Mouse (Mus musculus): Measurements from ENCODE around the gene Hmgb2.
"Not testable (repeated sequence)": the region's sequence is repeated elsewhere in the genome, so short reads cannot be mapped to it uniquely, and the experiment has no call there.

The Hmgb2 gene

DNA sequence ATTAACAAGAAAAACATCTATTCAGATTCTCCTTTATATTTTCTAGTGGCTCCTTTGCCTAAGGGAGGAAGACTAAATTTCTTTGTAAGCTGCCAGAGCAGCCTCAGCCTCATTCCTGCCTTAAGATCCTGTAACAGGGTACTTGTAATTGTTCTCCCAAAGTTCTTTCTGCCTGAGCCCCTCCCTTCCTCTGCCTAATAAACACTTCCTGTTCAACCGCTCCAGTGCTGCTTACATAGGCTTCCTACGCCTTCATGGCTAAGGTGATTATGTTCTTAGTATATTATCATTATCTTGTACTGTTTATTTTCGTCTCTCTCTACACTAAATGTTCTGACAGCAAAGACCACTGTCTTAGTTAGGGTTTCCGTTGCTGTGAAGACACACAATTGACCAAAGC is 3.0 kb upstream of the Hmgb2 start:
- in situ Hi-C loops (cut with MboI), result loop anchor here (10.0 kb wide), 1 partner anchor 146 kb away; the partner anchor contains the start of gene Galnt7

DNA sequence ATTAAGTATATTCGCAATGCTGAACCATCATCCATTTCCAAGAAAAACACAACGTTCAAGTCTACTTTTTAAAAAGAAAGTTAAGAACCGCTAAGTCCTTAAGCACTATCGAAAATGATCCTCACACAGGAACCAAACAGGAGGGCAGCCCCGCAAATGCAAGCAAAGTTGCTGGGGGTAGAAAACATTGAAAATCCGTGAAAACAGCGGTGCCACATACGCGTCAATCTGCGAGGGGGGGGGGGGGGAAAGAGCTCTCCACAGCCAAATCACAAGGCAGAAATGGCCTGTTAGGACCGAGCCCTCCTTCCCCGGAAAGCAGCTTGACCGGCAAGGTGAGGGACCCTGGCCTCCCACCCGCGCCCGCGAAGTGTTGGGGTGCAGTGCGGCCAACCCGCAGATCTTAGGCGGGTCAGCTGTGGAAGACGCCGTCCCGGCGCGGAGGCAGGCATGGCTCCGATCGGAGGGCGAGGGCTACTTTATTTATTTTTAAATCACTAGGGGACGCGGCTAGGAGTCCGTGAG is 854 bp upstream of the Hmgb2 start:
- in situ Hi-C loops (cut with MboI), result no loop called here

DNA sequence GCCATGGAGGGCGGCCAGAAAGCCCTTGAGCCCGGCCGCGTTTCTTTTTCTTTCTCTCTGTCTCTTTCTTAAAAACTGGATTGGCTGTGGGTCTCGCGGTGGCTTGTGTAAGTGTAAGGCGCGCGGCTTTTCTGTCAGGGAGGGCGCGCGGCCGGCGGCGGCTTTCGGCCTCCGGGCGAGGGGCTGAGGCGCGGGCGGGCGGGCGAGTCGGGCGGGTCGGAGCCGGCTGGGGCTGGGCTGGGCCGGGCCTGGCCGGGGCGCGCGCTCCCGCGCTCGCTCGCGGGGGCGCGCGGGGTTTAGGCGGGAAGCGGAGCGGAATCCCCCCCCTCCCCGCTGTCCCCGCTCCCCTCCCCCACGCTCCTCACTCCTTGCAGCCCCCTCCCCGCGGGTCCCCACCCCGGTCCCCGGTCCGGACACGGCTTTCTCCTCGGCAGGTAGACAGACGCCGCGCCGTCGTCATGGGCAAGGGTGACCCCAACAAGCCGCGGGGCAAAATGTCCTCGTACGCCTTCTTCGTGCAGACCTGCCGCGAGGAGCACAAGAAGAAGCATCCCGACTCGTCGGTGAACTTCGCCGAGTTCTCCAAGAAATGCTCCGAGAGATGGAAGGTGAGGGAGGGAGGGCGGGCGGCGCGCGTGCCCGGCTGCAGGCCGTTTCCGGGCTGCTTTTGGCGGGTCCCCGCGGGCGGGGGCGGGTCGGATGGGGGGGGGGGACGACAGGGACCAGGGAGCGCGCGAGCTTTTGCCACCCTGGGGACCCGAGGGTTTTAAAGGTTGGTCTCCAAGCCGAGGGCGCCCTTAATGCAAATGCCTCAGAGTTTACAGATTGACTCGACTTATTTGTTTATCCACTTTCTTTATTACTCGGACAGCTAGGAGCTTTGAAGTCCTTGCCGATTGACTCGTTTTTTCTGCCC is 692 bp downstream of the Hmgb2 start:
- in situ Hi-C loops (cut with MboI), result no loop called here

DNA sequence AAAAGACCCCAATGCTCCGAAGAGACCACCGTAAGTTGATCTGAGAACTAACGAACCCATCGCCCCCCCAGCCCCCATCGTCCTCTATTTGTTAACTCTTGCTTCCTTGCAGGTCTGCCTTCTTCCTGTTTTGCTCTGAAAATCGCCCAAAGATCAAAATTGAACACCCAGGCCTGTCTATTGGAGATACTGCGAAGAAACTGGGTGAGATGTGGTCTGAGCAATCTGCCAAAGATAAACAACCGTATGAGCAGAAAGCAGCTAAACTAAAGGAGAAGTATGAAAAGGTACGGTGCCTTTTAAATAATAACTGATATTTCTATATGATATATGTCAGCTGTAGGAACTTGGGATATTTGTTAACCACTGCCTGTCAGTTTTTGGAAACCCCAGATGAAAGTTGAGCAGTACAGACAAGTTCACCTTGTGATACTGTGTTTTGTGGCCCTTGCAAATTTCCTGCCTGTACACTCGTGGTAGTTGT is 1.5 kb downstream of the Hmgb2 start:
- in situ Hi-C loops (cut with MboI), result not testable (repeated sequence)

DNA sequence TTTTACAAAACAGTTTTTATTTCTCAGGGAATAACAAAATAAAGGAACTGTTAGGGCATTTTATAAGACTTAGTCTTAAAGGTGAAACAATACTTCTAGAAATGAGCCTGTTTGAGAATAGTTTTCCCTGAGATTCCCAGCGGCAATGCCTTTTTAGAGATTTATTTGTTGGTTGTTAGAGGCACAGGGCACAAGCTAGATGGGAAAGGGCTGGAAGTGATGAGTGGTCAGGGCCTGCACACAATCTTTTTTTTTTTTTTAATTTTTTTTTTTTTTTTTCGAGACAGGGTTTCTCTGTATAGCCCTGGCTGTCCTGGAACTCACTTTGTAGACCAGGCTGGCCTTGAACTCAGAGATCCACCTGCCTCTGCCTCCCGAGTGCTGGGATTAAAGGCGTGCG is 5.0 kb downstream of the Hmgb2 start:
- in situ Hi-C loops (cut with MboI), result not testable (repeated sequence)

DNA sequence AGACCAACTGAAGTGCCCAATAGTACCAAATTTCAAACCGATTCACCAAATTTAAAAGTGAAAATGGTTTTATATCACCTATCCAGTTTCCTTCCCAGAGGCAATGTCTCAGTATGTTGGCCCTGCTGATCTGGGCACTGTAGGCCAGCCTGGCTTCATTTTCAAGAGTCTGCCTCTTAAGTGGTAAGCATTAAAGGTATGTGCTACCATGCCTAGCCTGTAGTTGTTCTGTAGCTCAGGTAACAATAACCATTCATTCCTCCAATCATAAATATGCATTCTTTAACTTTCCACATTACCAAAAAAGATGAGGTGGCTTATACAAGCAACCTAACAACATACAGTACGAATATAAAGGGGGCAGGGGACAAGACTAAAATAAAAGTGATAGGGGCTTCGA is 6.0 kb downstream of the Hmgb2 start:
- in situ Hi-C loops (cut with MboI), result no loop called here

DNA sequence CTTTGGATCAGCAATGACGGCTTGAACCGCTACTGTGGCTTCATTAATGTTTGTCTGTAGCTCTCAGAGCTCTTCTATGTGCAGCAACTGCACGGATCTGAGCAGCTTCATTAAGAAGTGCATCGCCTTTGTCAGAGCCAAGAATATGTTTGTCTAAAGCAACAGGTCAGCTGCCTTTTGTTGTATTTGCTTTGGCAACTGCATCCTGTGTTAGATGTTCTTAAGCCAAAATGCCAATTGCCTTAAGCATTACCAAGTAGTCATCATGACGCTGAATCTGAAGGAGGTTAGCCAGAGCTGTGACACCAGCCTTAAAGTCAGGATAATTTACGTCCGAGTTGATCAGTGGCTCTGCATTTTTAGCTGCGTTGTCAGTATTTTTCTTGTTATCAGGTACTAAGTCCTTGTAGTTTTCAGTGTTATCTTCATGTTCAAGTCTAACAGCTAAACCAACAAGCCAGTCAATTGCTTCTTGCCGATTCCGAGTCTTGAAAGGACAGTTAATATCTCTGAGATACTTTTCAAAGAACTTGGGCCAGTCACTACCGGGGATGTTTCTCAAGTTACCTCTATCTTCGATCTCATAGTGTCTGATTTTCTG is 8.6 kb downstream of the Hmgb2 start:
- in situ Hi-C loops (cut with MboI), result no loop called here

DNA sequence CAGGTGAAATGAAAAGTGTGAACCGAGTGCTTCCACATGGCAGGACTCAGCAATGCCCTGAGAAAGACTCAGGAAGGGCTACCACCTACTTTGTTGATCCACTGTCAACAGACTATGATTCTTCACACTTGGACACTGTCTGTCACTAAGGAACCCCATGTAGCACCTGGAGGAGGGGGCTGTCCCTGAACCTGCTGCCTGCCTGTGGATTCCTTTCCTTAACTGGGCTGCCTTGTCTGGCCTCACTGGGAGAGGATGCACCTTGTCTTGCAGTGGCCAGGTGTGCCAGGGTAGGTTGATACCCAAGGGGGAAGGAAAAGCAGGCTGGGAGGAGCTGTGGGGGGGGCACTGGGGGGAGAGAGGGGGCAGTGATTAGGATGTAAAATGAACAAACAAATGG is 16.3 kb downstream of the Hmgb2 start:
- in situ Hi-C loops (cut with MboI), result no loop called here

DNA sequence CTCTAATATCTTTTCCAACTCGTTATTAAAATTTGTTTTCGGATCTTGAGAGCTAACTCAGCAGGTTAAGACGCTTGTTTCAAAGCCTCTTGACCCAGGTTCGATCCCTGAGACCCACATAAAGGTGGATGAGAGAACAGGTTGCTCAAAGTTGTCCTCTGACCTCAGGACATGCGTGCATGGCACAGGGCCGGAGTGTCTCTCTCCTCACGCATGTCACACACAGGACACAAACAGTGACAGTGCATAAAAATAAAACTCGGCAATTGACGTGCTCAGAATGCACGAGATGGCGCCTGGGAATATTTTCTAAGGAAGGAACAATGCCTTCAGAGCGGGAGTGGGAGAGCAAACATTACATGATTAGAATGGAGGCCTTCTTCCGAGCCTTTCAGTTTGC is 18.5 kb downstream of the Hmgb2 start:
- in situ Hi-C loops (cut with MboI), result loop anchor here (10.0 kb wide), 2 partner anchors 95 to 265 kb away; no protein-coding TSS in a partner anchor

DNA sequence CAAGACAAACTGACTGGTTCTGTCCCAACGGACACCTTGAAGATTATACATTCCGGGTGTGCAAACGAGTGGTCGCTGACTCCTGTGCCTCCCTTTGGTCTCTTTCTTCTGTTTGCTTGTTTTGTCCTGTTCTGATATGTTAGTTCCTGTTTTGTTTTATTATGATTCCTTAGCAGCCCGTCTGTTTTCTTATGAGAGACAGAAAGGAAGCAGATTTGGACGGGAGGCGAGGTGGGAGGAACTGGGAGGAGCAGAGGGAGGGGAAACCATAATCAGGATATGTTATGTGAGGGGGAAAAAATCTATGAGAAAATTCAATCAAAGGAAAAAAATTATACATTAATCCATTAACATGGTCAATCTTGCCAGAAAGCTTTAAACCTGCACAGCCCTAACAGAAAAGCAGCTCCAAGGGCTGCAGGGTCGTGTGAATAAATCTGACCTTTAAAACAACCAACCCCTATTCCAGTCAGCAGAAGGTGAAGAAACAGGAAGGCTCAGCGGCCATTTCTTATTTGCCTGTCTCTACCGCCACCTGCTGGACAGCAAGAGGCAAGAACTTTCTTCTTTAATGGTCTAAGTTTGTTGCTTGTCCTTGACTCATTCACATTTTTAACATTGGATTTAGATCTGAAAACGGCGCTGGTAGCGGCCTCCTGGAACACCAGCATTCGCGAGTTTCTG is 19.1 kb downstream of the Hmgb2 start:
- in situ Hi-C loops (cut with MboI), result loop anchor here (10.0 kb wide), 2 partner anchors 96 to 264 kb away; no protein-coding TSS in a partner anchor

DNA sequence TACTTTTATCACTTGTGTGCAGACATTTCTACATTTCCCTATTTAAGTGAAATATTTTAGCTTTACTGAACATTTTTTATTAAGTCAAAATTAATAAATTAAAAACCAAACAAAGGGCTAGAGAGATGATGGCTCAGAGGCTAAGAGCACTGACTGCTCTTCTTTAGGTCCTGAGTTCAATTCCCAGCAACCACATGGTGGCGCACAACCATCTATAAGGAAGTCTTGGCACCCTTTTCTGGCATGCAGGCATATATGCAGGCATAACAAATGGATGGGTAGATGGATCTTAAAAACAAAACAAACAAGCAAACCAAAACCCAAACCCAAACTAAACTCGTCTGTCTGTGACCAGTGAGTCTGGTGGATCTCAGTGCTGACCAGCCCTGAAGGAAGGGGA is 20.5 kb downstream of the Hmgb2 start:
- in situ Hi-C loops (cut with MboI), result loop anchor here (10.0 kb wide), 2 partner anchors 97 to 263 kb away; no protein-coding TSS in a partner anchor

DNA sequence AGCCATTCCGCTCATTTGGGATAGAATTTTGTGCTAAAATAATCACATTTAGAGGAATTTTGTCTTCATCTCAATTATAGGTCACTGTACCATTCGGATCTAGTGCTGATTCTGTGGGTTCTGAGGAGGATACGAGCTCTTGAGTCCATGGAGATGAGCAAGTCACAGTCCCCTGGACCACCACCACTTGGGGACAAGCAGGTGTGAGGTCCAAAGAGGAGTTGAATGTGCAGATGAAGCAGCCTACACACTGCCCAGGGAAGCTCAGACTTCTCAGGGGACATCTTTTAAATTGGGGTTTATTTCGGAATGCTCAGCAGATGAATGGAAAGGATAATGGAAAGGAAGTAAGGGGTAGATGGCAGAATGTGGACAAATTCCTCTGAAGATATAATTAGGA is 21.4 kb downstream of the Hmgb2 start:
- in situ Hi-C loops (cut with MboI), result loop anchor here (10.0 kb wide), 2 partner anchors 98 to 262 kb away; no protein-coding TSS in a partner anchor

DNA sequence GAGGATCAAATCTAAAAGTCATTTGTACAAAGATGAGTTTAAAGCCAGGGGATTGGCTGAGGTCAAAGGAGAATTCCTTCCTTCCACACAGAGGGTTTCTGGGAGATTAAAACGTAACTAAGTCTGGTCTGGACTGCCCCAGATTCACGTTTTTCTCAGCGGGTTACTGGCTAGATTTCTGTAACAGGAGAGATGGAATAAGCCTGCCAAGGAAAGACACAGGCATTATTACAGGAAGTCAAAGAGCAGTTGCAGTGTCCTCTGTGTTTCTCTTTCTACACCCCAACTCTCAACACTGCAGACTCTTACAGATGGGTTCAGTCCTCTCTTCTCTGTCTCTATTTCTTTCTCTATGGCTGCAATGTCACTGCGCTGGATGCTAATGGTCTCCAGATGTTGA is 22.8 kb downstream of the Hmgb2 start:
- in situ Hi-C loops (cut with MboI), result loop anchor here (10.0 kb wide), 2 partner anchors 100 to 260 kb away; no protein-coding TSS in a partner anchor

DNA sequence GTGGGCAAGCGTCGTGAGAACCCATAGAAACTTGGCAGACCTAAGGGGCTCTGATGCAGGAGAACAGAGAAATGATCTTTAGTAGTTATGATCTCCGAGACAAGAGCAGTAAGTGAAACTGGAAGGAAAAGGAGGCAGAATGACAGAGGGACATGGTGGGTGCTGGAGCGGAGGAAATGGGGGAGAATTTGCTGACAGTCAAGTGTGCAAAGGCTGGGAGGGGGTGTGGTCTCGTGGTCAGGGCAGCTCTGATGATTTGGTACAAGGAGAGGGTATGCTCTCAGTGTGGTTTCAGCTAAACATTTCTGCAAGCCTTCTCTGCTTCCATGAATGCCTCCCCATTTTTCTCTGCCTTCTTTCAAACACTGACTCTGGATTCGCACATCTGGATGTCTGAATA is 24.5 kb downstream of the Hmgb2 start:
- in situ Hi-C loops (cut with MboI), result loop anchor here (10.0 kb wide), 2 partner anchors 101 to 259 kb away; no protein-coding TSS in a partner anchor

DNA sequence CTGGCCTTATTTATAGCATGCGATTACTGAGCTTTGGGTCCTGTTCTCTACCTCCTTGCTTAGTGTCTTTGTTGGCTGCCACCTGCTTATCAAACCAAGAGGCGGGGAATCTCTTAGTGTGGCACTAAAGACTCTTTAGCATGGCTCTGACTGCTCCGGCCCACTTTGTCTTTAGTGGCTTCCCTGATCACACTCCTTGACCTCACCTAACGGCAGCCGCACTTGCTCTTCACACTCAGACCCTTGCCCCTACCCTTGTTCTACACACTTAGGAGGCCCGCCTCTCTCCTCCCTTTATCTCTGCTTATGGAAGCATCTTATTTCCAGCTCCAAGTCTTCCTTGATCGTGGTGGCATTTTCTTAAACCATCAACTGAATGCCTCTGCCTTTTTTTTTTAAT is 26.9 kb downstream of the Hmgb2 start:
- in situ Hi-C loops (cut with MboI), result loop anchor here (10.0 kb wide), 2 partner anchors 104 to 256 kb away; no protein-coding TSS in a partner anchor

DNA sequence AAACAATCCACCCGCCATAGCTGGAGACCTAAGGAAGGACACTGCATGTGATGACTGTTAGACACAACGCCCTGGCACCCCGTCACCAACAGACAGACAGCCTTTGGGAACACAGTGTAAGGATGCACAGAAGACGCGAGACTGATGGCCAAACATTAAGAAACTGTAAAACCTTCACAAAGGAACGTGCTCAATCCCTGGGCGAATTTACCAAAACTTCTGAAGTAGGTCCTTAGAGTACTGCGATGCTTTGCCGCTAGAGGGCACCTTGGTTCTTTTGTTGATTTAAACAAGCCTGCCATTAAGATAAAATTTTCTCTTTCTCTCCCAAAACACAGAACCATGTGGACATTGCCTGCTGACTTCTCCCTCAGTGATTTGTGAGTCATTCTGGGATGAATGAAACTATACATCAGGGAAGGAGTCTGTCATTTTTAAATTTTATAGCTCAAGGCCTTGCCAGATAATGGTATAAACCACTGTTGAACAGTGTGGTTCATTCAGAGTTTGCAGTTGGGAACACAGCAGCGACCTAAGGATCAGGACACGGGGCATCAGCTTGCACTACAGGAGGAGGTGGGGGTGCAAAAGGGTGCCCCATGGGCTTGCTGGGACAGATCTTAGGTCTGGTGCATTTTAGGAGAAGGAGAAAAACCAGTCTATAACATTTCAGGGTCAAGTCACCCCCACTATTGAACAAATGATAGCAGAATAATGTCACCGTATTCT is 28.6 kb downstream of the Hmgb2 start:
- in situ Hi-C loops (cut with MboI), result no loop called here

DNA sequence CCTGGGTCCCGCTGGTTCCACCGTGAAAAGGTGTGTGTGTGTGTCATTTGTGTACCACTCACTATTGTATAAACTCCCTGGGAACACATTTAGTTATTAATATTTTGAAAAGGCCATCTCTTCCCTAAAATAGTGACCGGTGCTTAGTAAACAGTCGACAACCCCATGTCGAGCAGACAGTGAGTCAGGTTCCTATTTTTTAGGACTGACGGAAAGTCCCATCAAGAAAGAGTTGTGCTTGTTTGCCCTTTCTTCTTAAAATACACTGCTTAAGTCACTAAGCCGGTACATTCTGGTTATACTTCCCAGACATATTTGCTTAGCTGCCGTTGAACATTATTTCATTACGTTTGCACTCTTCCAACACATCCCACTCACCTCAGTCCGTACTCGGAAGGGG is 29.2 kb downstream of the Hmgb2 start:
- in situ Hi-C loops (cut with MboI), result no loop called here

DNA sequence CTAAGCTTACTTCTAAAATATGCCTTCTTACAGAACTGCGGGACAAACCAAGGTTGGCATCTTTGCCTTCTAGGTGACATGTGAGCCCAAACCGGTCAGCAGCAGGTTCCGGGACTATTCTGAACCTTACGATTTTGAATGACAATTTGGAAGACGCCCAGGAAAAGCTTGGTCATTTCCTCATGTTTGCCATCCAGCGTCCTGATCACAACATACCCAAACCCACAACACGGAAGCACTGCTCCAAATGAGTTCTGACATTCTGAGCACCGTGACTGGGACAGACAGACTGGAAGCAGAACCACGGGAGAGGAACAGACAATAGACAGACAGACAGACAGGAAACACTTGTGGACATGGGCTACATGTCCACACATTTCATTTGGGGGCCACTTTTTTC is 29.7 kb downstream of the Hmgb2 start:
- in situ Hi-C loops (cut with MboI), result no loop called here

DNA sequence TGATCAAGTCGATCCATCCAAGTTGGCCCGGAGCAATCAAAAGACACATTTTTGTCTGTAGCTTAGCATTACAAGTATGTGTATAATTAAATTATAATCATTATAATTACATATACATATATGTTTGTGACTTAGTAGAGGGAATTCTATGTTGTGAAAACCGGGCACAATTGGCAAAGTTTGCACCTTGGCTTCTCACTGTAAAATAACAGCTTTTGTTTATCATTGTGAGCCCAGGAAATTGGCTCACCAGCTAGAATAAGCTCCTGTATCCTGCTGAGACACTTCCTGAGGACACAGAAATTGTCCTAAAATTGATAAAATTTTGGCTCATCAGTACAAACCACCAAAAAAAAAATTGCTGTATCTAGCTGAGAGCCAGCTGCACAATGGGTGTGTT is 34.7 kb downstream of the Hmgb2 start:
- in situ Hi-C loops (cut with MboI), result no loop called here

DNA sequence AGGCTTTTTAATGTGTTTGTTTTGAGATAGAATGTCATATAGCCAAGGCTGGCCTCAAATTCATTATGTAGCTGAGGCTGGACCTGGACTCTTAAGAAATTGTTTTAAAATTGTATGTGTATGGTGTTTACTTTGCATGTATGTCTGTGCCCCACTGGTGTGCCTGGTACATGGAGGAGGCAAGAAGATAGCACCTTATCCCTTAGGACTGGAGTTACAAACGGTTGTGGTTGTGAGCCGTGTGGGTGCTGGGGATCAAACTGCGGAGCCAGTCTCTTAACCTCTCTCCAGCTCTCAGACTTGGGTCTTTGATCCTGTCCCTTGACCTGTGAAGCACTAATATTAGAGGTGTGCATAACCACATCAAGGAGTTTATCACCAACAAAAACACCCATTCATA is 35.1 kb downstream of the Hmgb2 start:
- in situ Hi-C loops (cut with MboI), result no loop called here

DNA sequence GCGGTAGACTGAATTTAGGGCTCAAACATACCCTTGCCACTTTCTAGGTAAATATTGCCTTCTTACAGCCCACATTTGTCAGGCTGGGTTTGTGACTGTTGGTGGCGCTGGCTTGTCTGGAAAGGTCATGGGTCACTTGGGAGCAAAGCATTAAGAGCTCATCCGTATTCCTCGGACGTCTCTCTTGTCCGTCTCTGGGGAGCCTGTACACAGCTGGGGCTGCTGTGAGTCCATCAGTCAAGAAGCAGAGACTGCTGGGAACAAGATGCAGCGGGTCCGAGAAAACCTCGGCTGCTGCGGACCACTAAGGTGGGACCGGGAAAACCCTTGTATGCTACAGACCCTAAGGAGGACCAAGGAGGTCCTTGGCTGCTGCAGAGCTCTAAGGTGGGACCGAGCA is 35.9 kb downstream of the Hmgb2 start:
- in situ Hi-C loops (cut with MboI), result no loop called here
